Mouse (Mus musculus) heart, embryonic 12.5 days (tissue): Measurements from ENCODE around the gene Pde4d. TPM values are rescaled to one million over a fixed set of nuclear protein-coding genes. Genes with fewer than 3 reads are reported as not detected.
A peak's percentile ranks its signal among the peaks of the same experiment; 100 is the strongest.

Experiments used
- ATAC-seq: fragments of 200-750 bp; cut with Nextera tagmentation; 2 replicates; pipeline ENCODE4 v1.8.0; 2017; ENCODE audit warnings: moderate TSS enrichment, moderate library complexity; ENCODE audit not compliant: insufficient number of reproducible peaks, low FRiP score
- H3K27ac ChIP-seq: fragments of 300-500 bp; sonication (generic); 2 replicates; pipeline ENCODE4 v1.5.1; 2016; ENCODE audit warnings: mild to moderate bottlenecking, moderate library complexity; ENCODE audit not compliant: poor library complexity, severe bottlenecking
- H3K27me3 ChIP-seq: fragments of 300-500 bp; sonication (generic); replicated peaks from 2 replicates; pipeline ENCODE4 v1.6.1; 2016; ENCODE audit warnings: mild to moderate bottlenecking, moderate library complexity
- H3K36me3 ChIP-seq: fragments of 300-500 bp; sonication (generic); 2 replicates; pipeline ENCODE4 v1.6.1; 2016; ENCODE audit warnings: mild to moderate bottlenecking, moderate library complexity
- H3K4me1 ChIP-seq: fragments of 300-500 bp; sonication (generic); replicated peaks from 2 replicates; pipeline ENCODE4 v1.6.1; 2016; ENCODE audit warnings: mild to moderate bottlenecking
- H3K4me2 ChIP-seq: fragments of 300-500 bp; sonication (generic); 2 replicates; pipeline ENCODE4 v1.6.1; 2016; ENCODE audit warnings: mild to moderate bottlenecking, moderate library complexity
- H3K4me3 ChIP-seq: fragments of 300-500 bp; sonication (generic); 2 replicates; pipeline ENCODE4 v1.5.1; 2016; ENCODE audit warnings: mild to moderate bottlenecking
- H3K9ac ChIP-seq: fragments of 300-500 bp; sonication (generic); 2 replicates; pipeline ENCODE4 v1.6.1; 2016; ENCODE audit warnings: mild to moderate bottlenecking, moderate library complexity
- H3K9me3 ChIP-seq: fragments of 300-500 bp; sonication (generic); replicated peaks from 2 replicates; pipeline ENCODE4 v1.6.1; 2016; ENCODE audit warnings: mild to moderate bottlenecking, moderate library complexity
- WGBS: fragments of 180-500 bp; shearing (Covaris S2); methylation state at CpG from one replicate; pipeline ENCODE4 v1.1.7; 2016; 5-methylcytosine and 5-hydroxymethylcytosine counted together
- polyA plus RNA-seq: library from polyadenylated mRNA; unstranded; fragments of >200 nt; fragmentation: Nextera tagmentation; extraction: Ambion mirVana; gene quantifications from 2 replicates; pipeline ENCODE4 v1.2.1, GENCODE M21; 2016

Gene Pde4d
- polyA plus RNA-seq, 1 experiment from 2014 or later: 34.2 TPM

GRCm38 (mm10) chr13:109242456-109243050, 792.8 kb downstream of the Pde4d start:
- 70% methylated on average over 9 of the region's 9 CpGs for WGBS
- no peaks in the 10 kb centered on the region for H3K9me3 ChIP-seq
- H3K36me3 ChIP-seq: no peaks in the 10 kb centered on the region
- no peak overlapping the region for H3K9ac ChIP-seq
- no peaks in the 10 kb centered on the region for H3K27me3 ChIP-seq
- peaks cover 12% of the 10 kb centered on the region for H3K4me1 ChIP-seq
- H3K4me2 ChIP-seq: no peak overlapping the region
- ATAC-seq: no peak
- H3K4me3 ChIP-seq: no peak overlapping the region
- H3K27ac ChIP-seq: no peak overlapping the region

DNA sequence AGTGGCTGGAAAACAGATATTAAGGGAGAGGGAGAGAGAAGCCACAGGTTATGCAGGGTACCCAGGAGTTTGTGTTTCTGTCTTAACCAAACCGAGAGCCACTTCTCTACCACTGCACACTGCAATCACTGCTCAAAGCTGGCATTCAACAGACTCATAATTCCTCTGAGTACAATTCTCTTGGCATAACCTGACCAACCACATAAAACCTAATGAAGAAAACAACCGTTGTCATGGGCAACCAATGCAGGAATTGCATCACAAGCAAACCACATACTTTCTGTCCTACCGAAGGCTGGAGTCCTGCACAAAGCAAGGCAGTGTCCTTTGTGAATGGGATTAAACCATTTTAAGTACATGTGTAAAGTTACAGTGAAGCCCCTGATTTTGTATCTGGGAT, 793.4 kb downstream of the Pde4d start:
- WGBS: 77% methylated on average over 3 of the region's 3 CpGs
- H3K27ac ChIP-seq: no peak overlapping the region

GRCm38 (mm10) chr13:109247061-109247460, 797.3 kb downstream of the Pde4d start:
- H3K9me3 ChIP-seq: no peaks in the 10 kb centered on the region
- H3K4me2 ChIP-seq: no peak overlapping the region
- H3K27me3 ChIP-seq: no peaks in the 10 kb centered on the region
- H3K4me3 ChIP-seq: no peak overlapping the region
- 53% methylated on average over 4 of the region's 4 CpGs for WGBS
- no peak overlapping the region for H3K27ac ChIP-seq
- ATAC-seq: no peak
- no peaks in the 10 kb centered on the region for H3K36me3 ChIP-seq
- H3K4me1 ChIP-seq: peaks cover 9% of the 10 kb centered on the region
- H3K9ac ChIP-seq: no peak overlapping the region

More for the DNA sequence above, 793.4 kb downstream of the Pde4d start:
- H3K9me3 ChIP-seq: no peaks in the 10 kb centered on the region
- H3K4me3 ChIP-seq: no peak overlapping the region
- H3K27me3 ChIP-seq: no peaks in the 10 kb centered on the region
- H3K4me2 ChIP-seq: no peak overlapping the region
- no peak overlapping the region for H3K9ac ChIP-seq
- no peak for ATAC-seq
- no peaks in the 10 kb centered on the region for H3K36me3 ChIP-seq
- H3K4me1 ChIP-seq: peaks cover 13% of the 10 kb centered on the region

- Histone ChIP-seq H3K36me3 (no peaks in the 10 kb centered on the region), H3K27ac (no peak overlapping the region), H3K27me3 (no peaks in the 10 kb centered on the region), H3K4me3 (no peak overlapping the region), H3K4me1 (peaks cover 9% of the 10 kb centered on the region), H3K9ac (no peak overlapping the region), H3K9me3 (no peaks in the 10 kb centered on the region), H3K4me2 (no peak overlapping the region)
- ATAC-seq: no peak
These were observed 799.6 kb downstream of the Pde4d start for GRCm38 (mm10) chr13:109249315-109249714.

DNA sequence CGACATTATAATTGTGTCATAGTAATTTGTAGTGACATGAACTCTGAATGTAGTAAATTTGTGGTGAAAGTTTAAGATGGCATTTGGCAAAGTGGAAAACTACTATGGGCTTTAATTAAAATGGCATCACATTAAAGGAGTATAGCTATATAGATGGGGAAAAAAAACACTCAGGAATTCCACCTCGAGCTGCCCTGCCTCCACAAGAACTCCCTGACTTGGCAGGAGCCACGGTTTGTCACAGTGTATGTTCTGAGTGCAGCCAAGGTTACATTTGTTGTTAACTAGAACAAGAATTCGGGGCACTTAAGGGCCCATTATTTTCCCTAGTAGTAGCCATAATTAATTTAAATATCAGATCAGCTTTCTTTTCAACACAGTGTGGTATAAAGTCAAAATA, 805.9 kb downstream of the Pde4d start:
- WGBS: 64% methylated on average over 4 of the region's 4 CpGs
- H3K4me2 ChIP-seq: no peak overlapping the region
- ATAC-seq: no peak
- no peak overlapping the region for H3K9ac ChIP-seq
- H3K27me3 ChIP-seq: no peaks in the 10 kb centered on the region
- no peaks in the 10 kb centered on the region for H3K9me3 ChIP-seq
- H3K27ac ChIP-seq: no peak overlapping the region
- H3K4me1 ChIP-seq: no peaks in the 10 kb centered on the region
- no peaks in the 10 kb centered on the region for H3K36me3 ChIP-seq
- H3K4me3 ChIP-seq: no peak overlapping the region

- Histone ChIP-seq H3K4me1 (peaks cover 2% of the 10 kb centered on the region; the same call in 1 of the 2 replicates), H3K9me3 (no peaks in the 10 kb centered on the region), H3K36me3 (no peaks in the 10 kb centered on the region), H3K4me2 (peak overlapping the region; percentile 70), H3K4me3 (peak overlapping the region; percentile 57), H3K27me3 (no peaks in the 10 kb centered on the region), H3K27ac (peak overlapping the region; percentile 75), H3K9ac (peak overlapping the region; percentile 71)
- 0% methylated on average over 23 of the region's 23 CpGs for WGBS
- ATAC-seq: peak; percentile 87
These were observed 810.6 kb downstream of the Pde4d start for GRCm38 (mm10) chr13:109260220-109260795.

DNA sequence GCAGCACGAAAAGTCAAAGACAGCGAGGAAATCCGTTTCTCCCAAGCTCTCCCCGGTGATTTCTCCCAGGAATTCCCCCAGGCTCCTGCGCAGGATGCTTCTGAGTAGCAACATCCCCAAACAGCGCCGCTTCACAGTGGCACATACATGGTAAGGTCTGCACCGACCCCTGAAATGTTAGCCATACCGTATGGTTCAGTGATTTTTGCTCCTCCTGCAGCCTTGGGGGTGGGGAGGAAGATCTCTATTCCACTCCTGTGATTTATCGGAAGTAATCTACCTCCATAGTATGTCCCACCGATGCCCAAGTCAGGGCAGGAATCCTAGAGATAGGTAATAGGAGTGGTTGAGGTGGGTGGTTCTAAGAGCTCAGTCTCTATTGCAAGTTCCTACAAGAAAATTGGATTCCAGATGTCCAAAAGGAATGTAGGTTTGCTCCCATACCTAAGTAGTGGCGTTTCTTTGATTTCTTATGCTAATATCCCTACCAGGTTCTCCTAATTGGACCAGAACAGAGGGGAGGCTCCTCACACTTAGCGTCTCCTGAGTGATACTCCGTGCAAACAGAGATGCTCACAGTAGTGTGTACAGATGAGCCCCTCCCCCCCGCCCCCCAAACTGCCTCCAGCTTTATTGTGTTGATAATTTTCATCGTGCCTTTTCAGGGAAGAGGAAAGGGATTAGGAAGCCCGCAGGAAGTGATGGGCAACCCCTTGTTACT, 811.2 kb downstream of the Pde4d start:
- Histone ChIP-seq H3K36me3 (no peaks in the 10 kb centered on the region), H3K27ac (peak overlapping the region; percentile 75), H3K9ac (peak overlapping the region; percentile 71), H3K4me3 (peak overlapping the region; percentile 57), H3K27me3 (no peaks in the 10 kb centered on the region), H3K9me3 (no peaks in the 10 kb centered on the region), H3K4me2 (peak overlapping the region; percentile 70), H3K4me1 (peaks cover 2% of the 10 kb centered on the region; the same call in 1 of the 2 replicates)
- 3% methylated on average over 17 of the region's 17 CpGs for WGBS
- peak; percentile 49; the same call in 1 of the 2 replicates for ATAC-seq

DNA sequence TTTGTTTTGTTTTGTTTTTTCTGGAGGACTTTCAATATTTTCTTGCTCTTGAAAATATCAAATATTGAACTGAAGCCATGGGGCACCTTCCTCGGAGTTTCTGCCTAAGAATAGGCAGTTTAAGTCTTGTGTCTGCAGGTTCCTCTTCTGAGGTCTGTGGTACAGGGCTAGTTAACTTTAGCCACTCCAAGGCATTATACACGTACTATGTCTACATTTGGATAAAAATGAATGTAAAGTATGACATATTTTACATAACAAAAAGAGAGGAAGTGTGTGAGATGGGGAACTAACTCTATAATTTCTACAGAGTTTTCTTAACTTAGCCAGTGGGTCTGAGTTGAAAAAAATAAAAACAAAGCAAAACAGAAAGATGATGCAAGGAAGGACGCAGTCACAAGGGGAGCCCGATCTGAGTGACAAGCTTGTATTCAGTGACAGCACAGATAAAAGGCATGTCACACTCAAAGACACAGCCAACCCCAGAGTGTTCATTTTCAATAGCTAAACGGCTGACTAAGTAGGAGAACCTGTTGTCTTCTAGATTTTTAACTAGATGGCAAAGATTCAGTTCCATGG, 812.0 kb downstream of the Pde4d start:
- H3K4me2 ChIP-seq: peak overlapping the region; percentile 70
- H3K4me3 ChIP-seq: peak overlapping the region; percentile 57; the same call in 1 of the 2 replicates
- H3K36me3 ChIP-seq: no peaks in the 10 kb centered on the region
- no peak overlapping the region for H3K9ac ChIP-seq
- peaks cover 2% of the 10 kb centered on the region; the same call in 1 of the 2 replicates for H3K4me1 ChIP-seq
- ATAC-seq: no peak
- 28% methylated on average over 5 of the region's 5 CpGs for WGBS
- no peaks in the 10 kb centered on the region for H3K9me3 ChIP-seq
- H3K27ac ChIP-seq: peak overlapping the region; percentile 33; the same call in 1 of the 2 replicates
- no peaks in the 10 kb centered on the region for H3K27me3 ChIP-seq

GRCm38 (mm10) chr13:109262501-109262900, 812.8 kb downstream of the Pde4d start:
- Histone ChIP-seq H3K9ac (no peak overlapping the region), H3K27ac (peak overlapping the region; percentile 51; the same call in 1 of the 2 replicates), H3K27me3 (no peaks in the 10 kb centered on the region), H3K36me3 (no peaks in the 10 kb centered on the region), H3K4me3 (0 out of 2 replicates have a peak overlapping the region, but pooled peaks have one; percentile 4), H3K9me3 (no peaks in the 10 kb centered on the region), H3K4me1 (peaks cover 2% of the 10 kb centered on the region; the same call in 1 of the 2 replicates), H3K4me2 (peak overlapping the region; percentile 52)
- ATAC-seq: no peak
- WGBS: 57% methylated on average over 5 of the region's 5 CpGs

- no peaks in the 10 kb centered on the region for H3K36me3 ChIP-seq
- no peak overlapping the region for H3K9ac ChIP-seq
- H3K4me1 ChIP-seq: peaks cover 2% of the 10 kb centered on the region; the same call in 1 of the 2 replicates
- no peaks in the 10 kb centered on the region for H3K9me3 ChIP-seq
- ATAC-seq: no peak
- H3K4me3 ChIP-seq: no peak overlapping the region
- H3K27ac ChIP-seq: no peak overlapping the region
- H3K4me2 ChIP-seq: no peak overlapping the region
- no peaks in the 10 kb centered on the region for H3K27me3 ChIP-seq
These were observed 814.1 kb downstream of the Pde4d start for GRCm38 (mm10) chr13:109263833-109264232.

GRCm38 (mm10) chr13:109268253-109268652, 818.5 kb downstream of the Pde4d start:
- ATAC-seq: no peak
- Histone ChIP-seq H3K9me3 (no peaks in the 10 kb centered on the region), H3K36me3 (no peaks in the 10 kb centered on the region), H3K4me2 (no peak overlapping the region), H3K4me3 (no peak overlapping the region), H3K4me1 (no peaks in the 10 kb centered on the region), H3K27me3 (no peaks in the 10 kb centered on the region), H3K27ac (no peak overlapping the region), H3K9ac (no peak overlapping the region)
- 56% methylated on average over 3 of the region's 3 CpGs for WGBS
